Mouse (Mus musculus): Measurements from ENCODE around the gene 1110025L11Rik.
"Not testable (repeated sequence)": the region's sequence is repeated elsewhere in the genome, so short reads cannot be mapped to it uniquely, and the experiment has no call there.

DNA sequence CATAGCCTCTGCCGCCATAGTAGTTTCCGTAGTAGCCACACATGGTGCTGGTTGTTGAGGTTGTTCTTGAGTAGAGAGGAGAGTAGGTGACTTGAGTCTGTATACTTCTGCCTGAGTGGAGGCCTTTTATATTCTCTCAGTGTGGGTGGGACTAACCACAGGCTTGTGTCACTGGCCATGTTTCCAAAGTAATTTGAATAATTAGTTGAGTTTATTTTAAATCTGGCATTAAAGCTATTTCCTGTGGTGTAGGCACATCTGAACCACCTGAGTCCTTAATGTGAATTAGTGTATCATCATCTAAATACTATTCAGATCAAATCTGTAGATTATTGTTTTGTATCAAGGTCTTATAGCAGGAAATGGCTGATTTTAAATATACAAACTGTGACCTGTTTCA lies at the start of gene 1110025L11Rik:
- not testable (repeated sequence) for TF ChIP-seq POLR2A (IDR thresholded peaks at IDR 0.05; ENCODE audit: insufficient read depth, low read length); CTCF (IDR thresholded peaks at IDR 0.05; ENCODE audit: low read depth, low read length)
